Mouse (Mus musculus): ENCODE data around the gene Tmem104.

Tmem104 gene

GRCm38 (mm10) chr11:115166776-115167175 is 20.5 kb upstream of the Tmem104 start:
- no peak for DNase-seq (ENCODE audit: low spot score in 2 of 2)

GRCm38 (mm10) chr11:115167631-115168249 is 19.5 kb upstream of the Tmem104 start:
- DNase-seq (ENCODE audit: low spot score in 2 of 2), result no peak

GRCm38 (mm10) chr11:115169430-115169829 is 17.9 kb upstream of the Tmem104 start:
- no peak for DNase-seq (ENCODE audit: low spot score in 2 of 2)

- no peak for DNase-seq (ENCODE audit: low spot score in 2 of 2)
Observed at GRCm38 (mm10) chr11:115171125-115171524, 16.2 kb upstream of the Tmem104 start.

- DNase-seq (ENCODE audit: low spot score in 2 of 2), result no peak
Observed at GRCm38 (mm10) chr11:115172825-115173287, 14.4 kb upstream of the Tmem104 start.

GRCm38 (mm10) chr11:115173549-115174339 is 13.5 kb upstream of the Tmem104 start:
- DNase-seq (ENCODE audit: low spot score in 2 of 2), result no peak

GRCm38 (mm10) chr11:115176399-115177190 is 10.7 kb upstream of the Tmem104 start:
- DNase-seq (ENCODE audit: low spot score in 2 of 2), result no peak

DNA sequence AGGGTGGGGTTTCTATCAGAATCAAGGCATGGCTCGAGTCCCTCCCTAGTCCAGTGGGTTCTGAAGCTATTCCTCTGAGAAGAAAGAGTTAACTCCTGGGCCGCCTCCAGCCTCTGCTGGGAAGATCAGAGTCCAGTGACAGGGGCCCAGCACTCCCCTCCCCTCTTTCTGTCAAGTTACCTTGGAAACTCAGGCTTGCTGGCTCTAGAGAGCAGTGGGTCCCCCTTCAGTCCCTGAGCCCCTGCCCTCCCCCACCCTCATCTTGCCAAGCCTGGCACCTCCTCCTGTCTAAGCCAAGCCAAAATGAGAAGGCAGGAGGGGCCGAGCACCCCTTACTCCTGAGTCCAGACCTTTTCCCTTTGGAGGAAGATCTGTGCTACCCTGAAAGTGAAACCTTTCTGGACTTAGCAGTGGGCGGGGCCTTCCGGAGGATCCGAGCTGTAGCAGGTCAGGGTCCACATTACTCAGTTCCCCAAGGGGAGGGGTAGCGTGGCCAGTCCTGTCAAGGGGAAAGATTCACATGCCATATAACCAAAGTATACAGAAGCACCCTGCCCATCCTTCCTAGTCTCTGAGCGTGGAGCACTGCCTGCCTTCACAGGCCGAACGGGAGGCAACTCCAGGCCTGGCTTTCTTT is 9.6 kb upstream of the Tmem104 start:
- DNase-seq (ENCODE audit: low spot score in 2 of 2), result no peak

GRCm38 (mm10) chr11:115178766-115179165 is 8.5 kb upstream of the Tmem104 start:
- no peak for DNase-seq (ENCODE audit: low spot score in 2 of 2)

DNA sequence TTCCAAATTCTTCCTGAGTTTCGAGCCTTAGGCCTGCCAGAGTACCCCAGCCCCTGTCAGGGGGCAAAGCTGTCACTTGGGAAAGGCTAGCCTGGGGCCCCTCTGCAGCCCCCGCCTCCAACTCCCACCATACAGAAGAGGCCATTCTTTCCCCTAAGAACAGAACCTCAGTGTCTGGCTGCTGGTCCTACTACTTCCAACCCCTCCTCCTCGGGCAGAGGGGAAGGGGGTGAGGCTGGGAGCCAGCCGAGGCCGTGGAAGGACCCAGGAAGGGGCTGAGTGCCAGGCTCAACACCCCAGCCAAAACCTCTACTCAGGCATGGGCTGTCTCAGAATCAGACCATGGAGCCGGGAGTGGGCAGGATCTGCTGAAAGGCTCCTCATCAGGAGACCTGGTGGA is 8.1 kb upstream of the Tmem104 start:
- DNase-seq (ENCODE audit: low spot score in 2 of 2), result no peak

DNA sequence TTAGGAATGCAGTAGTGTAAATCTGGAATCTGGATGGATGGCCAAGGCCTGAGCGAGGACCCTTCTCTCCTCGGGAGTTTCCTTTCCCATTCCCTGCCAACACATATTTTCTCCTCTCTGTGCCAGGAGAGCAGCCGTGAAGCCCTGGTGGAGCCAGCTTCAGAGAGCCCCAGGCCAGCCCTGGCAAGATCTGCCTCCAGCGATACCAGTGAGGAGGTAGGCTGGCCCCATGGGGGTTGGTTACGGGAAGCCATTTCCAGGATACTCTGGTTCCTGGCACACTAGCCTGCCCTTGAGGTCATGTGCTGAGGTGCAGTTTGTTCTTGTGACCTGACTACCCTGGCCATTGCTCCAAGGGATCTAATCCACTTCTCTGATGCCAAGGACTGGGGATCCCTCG is 7.4 kb upstream of the Tmem104 start:
- no peak for DNase-seq (ENCODE audit: low spot score in 2 of 2)

DNA sequence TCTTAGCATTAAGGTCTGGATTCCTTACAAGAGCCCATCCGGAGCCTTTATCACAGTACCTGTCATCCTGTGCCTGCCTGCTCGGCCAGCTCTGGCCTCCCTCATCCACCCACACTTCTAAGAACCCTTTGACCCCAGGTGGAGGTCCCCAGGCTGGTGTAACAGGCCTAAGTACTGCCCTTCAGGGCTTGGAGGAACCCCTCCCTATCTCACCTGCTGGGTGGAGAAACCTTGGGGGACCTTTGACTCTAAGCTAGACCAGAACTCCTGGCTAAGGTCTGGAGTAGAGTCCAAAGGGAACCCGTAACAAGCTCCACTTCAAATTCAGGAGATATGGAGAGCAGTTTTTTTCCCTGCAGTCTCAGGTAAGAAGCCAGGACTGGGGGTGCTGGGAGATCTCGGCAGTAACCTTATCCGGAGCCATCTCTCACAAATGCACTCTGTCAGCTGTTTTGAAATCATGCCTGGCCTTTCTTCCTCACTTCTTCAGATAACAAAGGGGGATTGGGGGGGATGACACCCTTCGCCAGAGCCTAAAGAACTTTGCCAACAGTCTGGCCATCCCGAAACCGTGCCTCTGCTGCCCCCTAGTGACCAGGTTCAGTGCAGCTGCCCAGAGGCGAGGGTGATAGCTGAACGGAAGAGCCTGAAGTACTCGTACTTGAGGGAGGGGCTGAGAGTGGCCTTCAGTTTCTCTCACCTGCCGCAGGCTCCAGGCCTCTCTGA is 5.2 kb upstream of the Tmem104 start:
- peak; percentile 71 to 87 for DNase-seq (ENCODE audit: low spot score in 2 of 2)

DNA sequence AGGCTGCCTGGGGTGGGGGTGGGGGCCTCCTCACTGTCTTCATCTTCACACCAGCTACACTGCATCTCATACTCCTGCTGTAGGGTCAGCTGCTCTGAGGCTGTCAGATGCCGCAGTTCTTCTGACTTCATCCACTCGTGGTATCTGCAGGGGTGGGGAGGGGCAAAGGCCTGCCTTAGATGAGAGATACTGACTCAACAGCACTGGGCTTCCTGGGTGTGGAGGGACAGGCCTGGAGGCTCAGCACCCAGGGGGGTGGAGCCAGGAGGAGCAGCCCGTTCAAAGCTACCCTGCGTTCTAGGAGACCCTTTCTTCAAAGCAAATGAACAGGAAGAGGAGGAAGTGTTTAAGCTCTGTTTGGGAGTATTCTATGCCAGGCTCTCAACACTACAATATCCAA is 2.3 kb upstream of the Tmem104 start:
- DNase-seq (ENCODE audit: low spot score in 2 of 2), result no peak

GRCm38 (mm10) chr11:115187693-115188092 is 406 bp downstream of the Tmem104 start, which contains the start of gene Nat9:
Gene Nat9 (minus strand): TSS chr11:115187859.
- DNase-seq (ENCODE audit: low spot score in 2 of 2), result no peak

DNA sequence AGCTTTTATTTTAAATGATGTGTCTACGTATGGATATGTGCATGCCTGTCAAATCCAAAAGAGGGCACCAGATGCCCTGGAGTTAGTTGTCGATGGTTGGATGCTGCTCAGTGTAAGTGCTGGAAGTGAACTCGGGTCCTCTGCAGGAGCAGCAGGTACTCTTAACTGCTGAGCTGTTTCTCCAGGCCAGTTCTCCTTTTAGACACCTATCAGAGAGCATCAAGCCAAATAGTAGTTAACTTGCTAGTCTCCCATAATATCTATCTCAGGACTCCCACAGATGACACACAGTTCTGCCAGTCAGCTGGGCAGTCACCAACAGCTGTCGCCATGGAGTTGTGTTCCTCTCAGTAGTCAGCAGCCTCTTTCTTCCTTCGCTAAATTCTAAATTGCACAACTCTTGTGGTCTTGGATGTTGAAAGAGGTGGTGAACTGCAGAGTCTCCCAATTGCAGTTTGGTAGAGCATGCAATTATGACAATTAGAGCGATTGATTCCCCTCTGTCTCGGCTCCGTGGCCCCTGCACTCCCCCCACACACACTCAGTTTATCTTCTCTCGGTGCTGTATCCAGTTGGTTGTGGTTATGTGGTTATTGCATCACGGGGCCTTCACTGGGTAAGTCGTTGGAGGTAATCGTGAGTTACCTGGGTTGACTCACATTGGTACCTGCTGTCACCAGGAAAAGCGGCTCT is 1.4 kb downstream of the Tmem104 start:
- DNase-seq (ENCODE audit: low spot score in 2 of 2), result no peak

DNA sequence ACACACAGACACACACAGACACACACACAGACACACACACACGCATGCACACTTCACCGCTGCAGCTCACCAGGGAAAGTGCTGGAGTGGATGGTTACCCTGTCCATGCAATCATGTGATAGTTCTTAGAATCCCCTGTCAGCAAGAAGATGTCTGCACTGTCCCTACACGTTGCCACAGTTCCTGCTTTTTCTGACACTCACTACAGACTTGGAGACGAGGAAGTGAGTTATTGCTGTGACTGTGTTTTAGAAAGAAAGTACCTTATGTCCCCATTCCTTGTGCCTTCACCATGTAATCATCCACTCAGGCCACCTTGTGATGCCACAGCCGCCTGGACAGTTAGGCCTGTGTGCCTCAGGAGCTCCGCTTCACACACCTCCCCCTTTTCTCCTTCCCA is 2.0 kb downstream of the Tmem104 start:
- no peak for DNase-seq (ENCODE audit: low spot score in 2 of 2)

DNA sequence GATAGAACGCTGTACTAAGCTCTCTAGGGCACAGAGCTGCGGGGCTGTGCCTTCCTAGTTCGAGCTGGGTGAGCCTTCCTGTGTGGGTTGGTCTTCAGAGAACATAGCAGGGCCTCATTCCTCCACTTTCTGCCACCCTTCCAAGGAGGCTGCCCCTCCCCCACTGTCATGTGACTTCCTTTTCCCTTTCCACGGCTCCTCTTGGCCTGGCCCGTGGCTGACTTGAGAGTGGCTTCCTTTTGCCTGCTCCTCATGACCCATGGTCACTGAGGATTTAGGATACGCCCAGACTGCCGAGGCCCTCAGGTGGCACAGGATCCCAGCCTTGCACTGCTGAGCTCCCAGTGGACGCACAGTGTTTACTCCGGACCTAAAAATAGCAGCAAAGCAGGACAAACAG is 4.9 kb downstream of the Tmem104 start:
- no peak for DNase-seq (ENCODE audit: low spot score in 2 of 2)

DNA sequence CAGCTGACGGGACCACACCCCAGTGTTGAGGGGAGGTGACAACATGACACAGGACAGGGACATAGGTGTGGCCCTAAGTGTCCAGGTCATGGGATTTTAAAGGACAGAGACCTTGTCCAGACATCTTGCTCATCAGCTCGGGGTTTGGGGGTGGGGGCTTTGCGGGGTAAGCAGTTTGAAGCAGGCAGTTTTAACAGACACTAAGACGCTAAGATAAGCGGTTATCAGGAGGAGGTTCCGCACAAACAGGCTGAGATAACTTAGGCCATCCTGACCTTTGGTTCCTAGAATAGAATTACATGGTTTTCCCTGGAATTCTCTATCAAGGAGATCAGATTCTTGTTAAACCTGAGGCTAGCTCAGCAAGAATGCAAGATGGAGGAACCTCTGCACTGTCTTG is 7.4 kb downstream of the Tmem104 start:
- DNase-seq (ENCODE audit: low spot score in 2 of 2), result no peak

DNA sequence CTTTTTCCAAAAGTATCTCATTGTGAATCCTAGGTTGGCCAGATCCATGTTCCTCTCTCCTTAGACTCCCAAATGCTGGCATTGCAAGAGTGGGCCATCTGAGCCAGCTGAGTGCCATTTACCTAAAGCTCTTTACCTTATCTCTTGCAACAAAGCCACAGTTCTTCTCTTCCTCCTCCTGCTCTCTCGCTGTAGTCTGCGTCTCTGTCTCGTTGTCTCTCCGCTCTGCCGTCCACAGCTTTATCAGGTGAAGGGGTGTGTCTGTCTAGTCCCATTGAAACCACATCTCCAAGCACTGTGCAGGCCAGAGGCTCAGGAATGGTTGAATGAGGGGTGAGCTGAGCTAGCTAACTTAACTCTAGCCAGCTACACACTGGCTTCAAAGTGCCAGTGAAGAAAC is 8.6 kb downstream of the Tmem104 start:
- DNase-seq (ENCODE audit: low spot score in 2 of 2), result no peak

DNA sequence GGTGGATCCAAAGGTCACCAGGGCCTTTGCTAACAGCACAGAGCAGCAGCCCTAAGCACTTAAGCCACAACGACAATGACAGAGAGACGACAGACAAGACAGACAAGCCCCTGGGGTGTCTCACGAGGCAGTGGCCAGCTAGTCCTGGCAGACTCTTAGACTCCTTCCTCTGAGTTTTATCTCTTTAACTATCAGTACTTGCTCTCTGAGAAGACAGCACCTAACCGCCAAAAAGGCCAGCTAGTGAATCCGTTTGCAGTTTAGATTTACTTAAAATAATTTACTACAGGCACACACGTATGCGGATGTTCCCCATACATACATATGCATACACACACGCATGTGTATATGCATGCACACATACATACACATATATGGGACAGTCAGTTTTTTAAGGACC is 10.3 kb downstream of the Tmem104 start:
- no peak for DNase-seq (ENCODE audit: low spot score in 2 of 2)

GRCm38 (mm10) chr11:115198932-115199384 is 11.7 kb downstream of the Tmem104 start:
- no peak for DNase-seq (ENCODE audit: low spot score in 2 of 2)

Measured in urinary bladder, postnatal 4 days (tissue).